Mouse (Mus musculus): Measurements from ENCODE around the gene Prmt2.

Gene Prmt2

GRCm38 (mm10) chr10:76218240-76218639, 19.4 kb downstream of the Prmt2 start:
- no peak for DNase-seq (ENCODE audit: low read depth)

- no peak for DNase-seq (ENCODE audit: low read depth)
Measured at GRCm38 (mm10) chr10:76217056-76217455, 20.6 kb downstream of the Prmt2 start.

DNA sequence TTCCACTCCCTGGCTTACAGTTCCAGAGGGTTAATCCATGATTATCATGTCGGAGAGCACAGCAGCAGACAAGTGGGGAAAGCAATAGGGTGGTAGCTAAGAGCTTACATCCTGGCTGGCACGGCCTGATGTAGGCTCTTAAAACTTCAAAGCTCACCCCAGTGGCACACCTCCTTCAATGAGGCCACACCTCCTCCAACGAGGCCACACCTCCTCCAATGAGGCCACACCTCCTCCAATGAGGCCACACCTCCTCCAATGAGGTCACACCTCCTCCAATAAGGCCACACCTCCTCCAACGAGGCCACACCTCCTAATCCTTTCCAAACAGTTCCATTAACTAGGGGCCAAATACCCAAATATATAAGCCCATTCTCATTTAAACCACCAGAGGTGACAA, 23.5 kb downstream of the Prmt2 start:
- no peak for DNase-seq (ENCODE audit: low read depth)

- DNase-seq (ENCODE audit: low read depth), result no peak
Measured at GRCm38 (mm10) chr10:76212121-76212520, 25.5 kb downstream of the Prmt2 start.

GRCm38 (mm10) chr10:76210806-76211205, 26.9 kb downstream of the Prmt2 start:
- DNase-seq (ENCODE audit: low read depth), result no peak

GRCm38 (mm10) chr10:76209241-76209640, 28.4 kb downstream of the Prmt2 start:
- no peak for DNase-seq (ENCODE audit: low read depth)

DNA sequence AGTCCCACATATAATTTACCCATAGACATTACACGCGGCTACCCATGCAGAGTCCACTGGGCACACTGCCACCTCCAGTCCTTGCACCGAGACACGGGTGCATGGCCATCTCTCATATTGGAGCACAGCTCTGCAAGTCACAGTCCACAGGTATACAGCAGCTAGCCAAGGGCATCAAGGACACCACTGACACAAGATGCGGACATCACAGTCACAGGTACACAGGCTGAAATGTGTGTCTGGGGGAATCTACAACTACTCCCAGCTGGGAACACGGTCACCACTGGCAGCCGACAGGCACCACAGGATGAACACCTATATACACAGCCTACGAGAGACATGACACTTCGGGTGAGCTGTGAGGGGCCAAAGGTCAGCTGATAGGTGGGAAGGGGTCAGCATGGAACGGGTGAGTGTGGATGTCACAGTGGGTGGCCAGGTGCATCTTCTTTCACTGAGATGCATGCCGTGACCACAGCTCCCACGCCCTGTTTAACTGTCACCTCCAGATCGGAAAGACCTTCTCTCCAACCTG, 30.3 kb downstream of the Prmt2 start:
- no peak for DNase-seq (ENCODE audit: low read depth)

GRCm38 (mm10) chr10:76203798-76204283, 33.8 kb downstream of the Prmt2 start:
- peak; percentile 39 for DNase-seq (ENCODE audit: low read depth)

- DNase-seq (ENCODE audit: low read depth), result peak; percentile 75
Measured at GRCm38 (mm10) chr10:76201978-76202377, 35.7 kb downstream of the Prmt2 start.

- no peak for DNase-seq (ENCODE audit: low read depth)
Measured at GRCm38 (mm10) chr10:76201416-76201815, 36.2 kb downstream of the Prmt2 start.

- DNase-seq (ENCODE audit: low read depth), result no peak
Measured at GRCm38 (mm10) chr10:76188010-76188409, 49.7 kb downstream of the Prmt2 start.

GRCm38 (mm10) chr10:76185216-76185615, 52.4 kb downstream of the Prmt2 start:
- no peak for DNase-seq (ENCODE audit: low read depth)

- DNase-seq (ENCODE audit: low read depth), result no peak
Measured at GRCm38 (mm10) chr10:76174899-76175298, 62.8 kb downstream of the Prmt2 start.

GRCm38 (mm10) chr10:76158009-76158408, 79.7 kb downstream of the Prmt2 start:
- no peak for DNase-seq (ENCODE audit: low read depth)

- no peak for DNase-seq (ENCODE audit: low read depth)
Measured at GRCm38 (mm10) chr10:76157528-76157927, 80.1 kb downstream of the Prmt2 start.
